Mouse (Mus musculus) ES-Bruce4 (cell line): ENCODE measurements around the gene Aoc2.

Experiments used
- CTCF ChIP-seq: IDR thresholded peaks from one replicate; pipeline ENCODE4 v1.8.1; 2011; ENCODE audit warnings: low read depth, low read length
- POLR2A ChIP-seq: IDR thresholded peaks from one replicate; pipeline ENCODE4 v1.8.1; 2011; ENCODE audit warnings: low read length; ENCODE audit not compliant: insufficient read depth

DNA sequence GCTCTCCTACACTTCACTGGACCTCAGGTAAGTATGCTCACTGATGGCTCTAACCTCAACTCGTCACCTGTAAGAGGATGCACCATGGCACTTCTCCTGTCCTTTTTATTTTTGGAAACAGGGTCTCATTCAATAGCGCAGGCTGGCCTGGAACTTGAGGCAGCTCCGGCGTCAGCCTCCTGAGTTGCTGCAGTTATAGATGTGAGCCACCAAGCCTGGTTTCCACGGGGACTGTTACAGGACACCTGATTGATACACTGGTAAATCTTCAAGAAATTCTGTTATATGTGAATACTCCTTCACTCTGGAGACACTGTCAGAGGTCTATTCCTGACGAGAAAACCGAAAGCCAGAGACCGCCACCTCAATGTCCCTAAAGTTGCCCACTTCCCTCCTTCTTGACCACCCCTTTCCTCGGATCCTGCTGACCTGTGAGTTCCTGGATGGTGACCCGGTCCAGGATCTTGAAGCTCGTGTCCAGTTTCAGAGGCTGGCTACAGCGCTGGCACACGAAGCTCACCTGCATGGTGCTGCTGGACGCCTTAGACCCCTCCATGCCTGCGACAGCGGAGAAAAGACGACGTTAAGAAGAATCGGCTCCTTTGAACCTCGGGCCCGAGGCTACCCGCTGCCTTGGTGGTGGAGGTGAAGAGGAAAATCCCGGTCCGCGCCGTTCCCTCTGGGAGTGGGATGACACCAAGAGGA, 23.4 kb upstream of the Aoc2 start:
- TF ChIP-seq POLR2A (no peak), CTCF (no peak)
